Mouse (Mus musculus): ENCODE results near the gene Gpr137c. TPM values are rescaled to one million over a fixed set of nuclear protein-coding genes. Genes with fewer than 3 reads are reported as not detected.

The Gpr137c gene
- 1 to 10 TPM; 2.8 to 3.0 TPM for total RNA-seq (2021)

- peak; percentile 99 for DNase-seq
- intact Hi-C loops (cut with DNase I): loop anchor here (5.0 kb wide), 1 partner anchor 83 kb away; no protein-coding TSS in a partner anchor
Observed at GRCm38 (mm10) chr14:45219281-45220089, at the start of gene Gpr137c. TSS of gene Gpr137c (plus strand) at chr14:45219717.

GRCm38 (mm10) chr14:45172260-45172659 lies 47.3 kb upstream of the Gpr137c start:
- no peak for DNase-seq
- intact Hi-C loops (cut with DNase I): no loop called here

GRCm38 (mm10) chr14:45175012-45175740 lies 44.3 kb upstream of the Gpr137c start:
- DNase-seq: no peak
- intact Hi-C loops (cut with DNase I): no loop called here

DNA sequence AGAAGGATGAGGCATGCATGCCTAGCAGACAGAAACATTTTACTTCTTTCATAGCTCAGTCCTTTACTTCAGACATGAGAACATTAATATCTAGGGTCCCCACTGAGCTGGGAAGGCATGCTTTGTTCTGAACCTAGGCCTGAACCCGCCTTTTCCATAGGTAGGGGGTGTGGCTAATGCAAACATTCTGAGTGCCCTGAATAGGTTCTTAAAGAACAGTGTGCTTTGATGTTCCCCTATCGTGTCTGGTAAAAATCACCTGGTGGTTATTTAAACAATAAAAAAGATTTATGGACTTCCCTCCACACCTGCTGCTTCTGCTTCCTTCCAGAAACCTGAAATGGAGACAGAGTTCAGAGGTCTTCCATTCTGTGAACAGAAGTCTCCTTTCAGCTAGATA lies 40.3 kb upstream of the Gpr137c start:
- intact Hi-C loops (cut with DNase I): no loop called here
- no peak for DNase-seq

DNA sequence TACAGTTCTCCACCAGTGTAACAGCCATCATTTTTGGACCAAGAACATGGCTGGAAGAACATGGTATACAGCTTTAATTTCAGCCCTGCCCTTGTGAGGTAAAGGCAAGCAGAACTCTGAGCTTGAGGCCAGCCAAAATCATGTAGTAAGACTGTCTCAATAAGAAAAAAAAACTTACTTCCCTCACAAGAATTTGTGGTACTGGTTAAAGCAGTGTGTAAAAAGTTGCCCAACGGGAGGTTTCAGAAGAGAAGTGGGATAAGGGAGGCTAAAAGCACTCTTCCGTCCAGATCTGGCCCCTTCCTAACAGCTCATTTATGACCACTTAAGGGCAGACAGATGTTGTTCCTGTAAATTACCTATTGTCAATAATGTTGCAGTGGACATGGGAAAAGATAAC lies 39.9 kb upstream of the Gpr137c start:
- no peak for DNase-seq
- intact Hi-C loops (cut with DNase I): no loop called here

GRCm38 (mm10) chr14:45181611-45182010 lies 37.9 kb upstream of the Gpr137c start:
- no peak for DNase-seq
- intact Hi-C loops (cut with DNase I): no loop called here

DNA sequence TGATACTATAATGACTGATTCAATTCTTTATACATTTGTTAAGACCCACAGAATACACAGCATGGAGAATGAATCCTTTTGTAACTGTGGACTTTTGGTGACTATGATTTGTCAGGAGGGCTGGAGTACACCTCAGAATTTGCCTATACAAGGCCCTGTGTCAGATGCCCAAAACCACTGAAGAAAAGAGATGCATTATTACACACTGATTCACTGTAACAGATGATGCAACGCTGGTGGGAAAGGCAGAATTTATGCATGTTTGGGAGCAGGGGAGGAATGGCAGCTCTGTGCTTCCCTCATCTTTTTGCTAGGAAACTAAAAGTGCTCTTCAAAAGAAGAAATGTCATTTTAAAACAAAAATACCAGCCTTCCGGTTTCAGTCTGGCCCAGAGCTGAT lies 28.5 kb upstream of the Gpr137c start:
- DNase-seq: no peak
- intact Hi-C loops (cut with DNase I): no loop called here

DNA sequence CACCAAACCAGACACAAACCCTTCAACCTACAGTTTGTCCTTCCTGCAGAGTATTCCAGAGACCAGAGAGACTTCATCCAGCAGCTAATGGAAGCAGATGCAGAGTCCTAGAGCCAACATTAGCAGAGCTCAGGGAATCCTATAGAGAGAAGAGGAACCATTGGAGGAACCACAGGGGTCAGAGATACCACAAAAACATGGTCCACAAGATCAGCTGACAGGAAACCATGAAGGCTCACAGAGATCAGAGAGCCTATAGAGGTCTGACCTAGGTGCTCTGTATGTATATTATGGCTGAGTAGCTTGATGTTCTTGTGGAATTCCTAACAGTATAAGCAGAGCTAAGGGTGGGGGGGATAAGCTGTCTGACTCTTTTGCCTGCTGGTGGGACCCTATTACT lies 18.9 kb upstream of the Gpr137c start:
- intact Hi-C loops (cut with DNase I): no loop called here
- DNase-seq: no peak

- intact Hi-C loops (cut with DNase I): no loop called here
- no peak for DNase-seq
Observed at GRCm38 (mm10) chr14:45210683-45211082, 8.8 kb upstream of the Gpr137c start.

- no peak for DNase-seq
- intact Hi-C loops (cut with DNase I): no loop called here
Observed at GRCm38 (mm10) chr14:45211431-45211830, 8.1 kb upstream of the Gpr137c start.

- intact Hi-C loops (cut with DNase I): no loop called here
- no peak for DNase-seq
Observed at GRCm38 (mm10) chr14:45216711-45217340, 2.7 kb upstream of the Gpr137c start.

GRCm38 (mm10) chr14:45217693-45218092 lies 1.8 kb upstream of the Gpr137c start:
- intact Hi-C loops (cut with DNase I): no loop called here

DNA sequence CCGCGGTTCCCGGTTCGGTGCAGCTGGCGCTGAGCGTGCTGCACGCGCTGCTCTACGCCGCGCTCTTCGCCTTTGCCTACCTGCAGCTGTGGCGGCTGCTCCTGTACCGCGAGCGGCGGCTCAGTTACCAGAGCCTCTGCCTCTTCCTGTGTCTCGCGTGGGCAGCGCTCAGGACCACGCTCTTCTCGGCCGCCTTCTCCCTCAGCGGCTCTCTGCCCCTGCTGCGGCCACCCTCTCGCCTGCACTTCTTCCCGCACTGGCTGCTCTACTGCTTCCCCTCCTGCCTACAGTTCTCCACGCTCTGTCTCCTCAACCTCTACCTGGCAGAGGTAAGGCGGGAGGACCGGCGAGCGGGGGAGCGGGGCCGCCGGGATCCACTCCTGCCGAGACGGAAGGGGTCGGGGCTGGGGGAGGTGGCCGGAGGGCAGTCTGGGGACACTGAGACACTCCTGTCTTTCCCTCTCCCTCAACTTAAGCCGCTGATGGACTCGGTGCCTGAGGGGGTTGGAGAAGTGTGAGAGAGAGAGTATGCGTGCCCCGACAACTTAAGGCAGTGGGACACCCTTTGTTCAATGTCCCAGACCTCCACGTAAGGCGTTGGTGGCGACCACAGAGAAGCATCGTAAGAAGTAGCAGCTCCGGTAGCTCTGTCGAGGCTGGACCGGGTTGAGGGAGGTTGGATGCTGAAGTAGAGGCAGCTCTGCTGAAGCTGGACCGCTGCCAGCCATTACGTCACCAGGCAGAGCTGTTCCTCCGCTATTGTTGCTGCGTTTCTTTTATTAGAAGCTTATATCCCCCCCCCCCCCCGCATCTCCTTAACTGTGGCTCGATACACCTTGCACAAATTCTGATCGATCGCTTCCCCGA lies 806 bp downstream of the Gpr137c start, which contains the start of gene Txndc16:
Gene Txndc16 (minus strand): TSS at position 239 of the 867 bp plus-strand sequence.
- intact Hi-C loops (cut with DNase I): loop anchor here (5.0 kb wide), 1 partner anchor 82 kb away; no protein-coding TSS in a partner anchor
- DNase-seq: peak; percentile 84 to 85

More at GRCm38 (mm10) chr14:45217693-45218092, 1.8 kb upstream of the Gpr137c start:
- no peak for DNase-seq

- DNase-seq: no peak
- intact Hi-C loops (cut with DNase I): loop anchor here (5.0 kb wide), 1 partner anchor 81 kb away; no protein-coding TSS in a partner anchor
Observed at GRCm38 (mm10) chr14:45220957-45221630, 1.6 kb downstream of the Gpr137c start.

DNA sequence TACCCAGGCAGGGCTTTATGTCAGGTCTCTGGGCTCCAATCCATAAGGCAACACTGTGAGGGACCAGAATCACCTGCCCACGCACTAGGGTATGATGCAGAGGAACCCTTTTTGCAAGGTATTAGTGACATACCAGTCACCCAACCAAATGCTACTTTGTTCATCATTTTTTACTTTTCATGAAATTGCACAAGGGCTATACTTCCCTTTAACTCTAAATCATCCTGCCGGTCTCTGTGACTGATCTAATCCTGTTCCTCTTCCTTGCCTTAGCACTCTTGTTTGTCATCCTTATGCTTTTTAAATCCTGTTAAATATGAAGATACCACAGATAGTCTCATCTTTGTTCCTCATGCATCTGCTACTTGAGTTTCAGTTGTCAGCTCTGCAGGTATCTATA lies 19.5 kb downstream of the Gpr137c start:
- intact Hi-C loops (cut with DNase I): no loop called here
- DNase-seq: no peak

DNA sequence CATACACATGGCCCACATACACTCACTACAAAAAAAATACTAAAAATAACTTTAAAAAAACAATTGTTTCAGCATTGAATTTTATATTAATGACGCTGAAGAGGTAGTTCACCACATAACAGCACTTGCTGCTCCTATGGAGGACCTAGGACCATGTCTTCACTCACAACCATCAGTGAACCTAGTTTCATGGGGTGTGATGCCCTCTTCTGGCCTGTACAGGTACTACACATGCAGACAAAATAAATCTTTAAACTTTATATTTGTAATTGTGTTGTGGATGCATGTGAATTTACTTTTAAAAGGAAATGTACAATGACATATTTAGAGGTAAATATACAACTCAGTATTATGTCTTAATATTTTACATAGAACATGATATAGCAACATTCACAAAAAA lies 22.1 kb downstream of the Gpr137c start:
- no peak for DNase-seq
- intact Hi-C loops (cut with DNase I): no loop called here

DNA sequence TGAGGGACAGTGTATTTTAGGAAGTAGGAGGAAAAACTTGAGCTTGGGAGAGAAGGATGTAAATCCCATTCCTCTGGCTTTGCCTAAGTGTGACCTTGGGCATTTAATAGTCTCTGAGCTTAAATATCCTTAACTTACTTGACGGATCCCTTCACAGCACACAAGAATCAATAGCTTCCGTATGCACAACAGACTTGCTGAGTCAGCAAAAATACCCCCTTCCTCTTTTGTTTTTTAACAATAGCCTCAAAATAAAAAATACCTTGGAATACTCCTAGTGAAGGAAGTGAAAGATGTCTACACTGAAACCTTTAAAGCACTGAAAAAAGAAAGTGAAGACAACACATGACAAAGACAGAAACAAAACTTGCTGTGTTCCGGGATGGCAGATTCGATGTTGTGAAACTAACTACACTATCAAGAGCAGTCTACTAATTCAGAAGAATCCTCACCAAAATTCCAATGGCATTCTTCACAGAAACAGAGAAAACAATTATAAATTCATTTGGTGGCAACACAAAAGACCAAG lies 32.1 kb downstream of the Gpr137c start:
- intact Hi-C loops (cut with DNase I): no loop called here
- DNase-seq: no peak

DNA sequence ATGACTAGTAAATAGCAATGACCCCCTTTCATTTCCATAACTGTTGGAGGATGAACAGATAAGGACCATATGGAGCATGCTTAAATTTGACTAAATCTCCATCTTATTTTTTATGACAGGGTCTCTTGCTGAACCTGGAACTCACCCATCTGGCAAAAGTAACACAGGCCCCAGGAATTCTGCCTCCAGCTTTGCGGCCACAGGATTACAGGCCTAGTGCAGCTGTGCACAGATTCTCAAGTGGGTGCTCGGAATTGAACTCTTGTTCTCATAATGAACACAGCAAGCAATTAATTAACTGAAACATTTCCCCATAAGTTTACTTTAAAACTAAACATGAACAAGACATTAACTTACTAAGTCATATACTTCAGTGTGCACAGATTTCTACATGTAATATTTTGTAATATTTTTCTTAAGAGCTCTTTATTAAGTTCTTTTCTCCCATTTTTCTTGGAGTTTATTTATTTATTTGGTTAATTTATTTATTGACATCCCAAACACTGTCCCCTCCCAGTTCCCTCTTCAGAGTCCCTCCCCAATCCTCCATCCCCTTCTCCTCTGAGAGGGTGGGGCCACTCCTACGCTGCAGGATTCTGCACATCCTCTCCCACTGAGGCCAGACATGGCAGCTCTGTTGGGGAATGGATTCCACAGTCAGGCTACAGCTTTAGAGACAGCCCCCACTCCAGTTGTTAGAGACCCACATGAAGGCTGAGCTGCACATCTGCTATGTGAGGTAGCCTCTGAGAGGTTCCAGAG lies 44.5 kb downstream of the Gpr137c start:
- intact Hi-C loops (cut with DNase I): no loop called here

DNA sequence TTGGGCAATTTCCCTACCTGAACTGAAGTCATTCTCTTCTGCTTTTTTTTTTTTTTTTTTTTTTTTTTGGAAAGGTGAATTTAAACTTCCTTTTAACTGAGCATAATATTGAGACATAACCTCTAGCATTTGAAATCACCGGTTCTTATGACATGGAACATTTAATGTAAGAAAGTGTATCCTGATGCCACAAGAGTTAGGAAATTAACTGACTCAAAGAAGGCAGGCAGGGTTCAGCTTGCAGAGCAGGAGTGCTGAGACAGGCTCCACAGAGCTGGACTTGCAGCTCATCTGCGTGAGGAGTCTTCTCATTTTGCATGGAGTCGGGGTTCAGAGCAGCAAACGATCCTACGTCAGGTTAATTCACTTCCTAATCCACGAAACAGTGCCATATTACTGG lies 56.3 kb downstream of the Gpr137c start:
- DNase-seq: no peak
- intact Hi-C loops (cut with DNase I): no loop called here

More for the DNA sequence above, 44.5 kb downstream of the Gpr137c start:
- no peak for DNase-seq
